Mouse (Mus musculus) liver, embryonic 12.5 days (tissue): ENCODE data around the gene Wdr18. TPM values are rescaled to one million over a fixed set of nuclear protein-coding genes. Genes with fewer than 3 reads are reported as not detected.

Source experiments
- ATAC-seq: fragments of 200-750 bp; cut with Nextera tagmentation; 2 replicates; pipeline ENCODE4 v1.8.0; 2017; ENCODE audit warnings: moderate number of reproducible peaks, mild to moderate bottlenecking, moderate library complexity
- H3K27ac ChIP-seq: fragments of 300-500 bp; sonication (generic); 2 replicates; pipeline ENCODE4 v1.5.1; 2016; ENCODE audit warnings: mild to moderate bottlenecking
- H3K27me3 ChIP-seq: fragments of 300-500 bp; sonication (generic); replicated peaks from 2 replicates; pipeline ENCODE4 v1.6.1; 2016; ENCODE audit warnings: mild to moderate bottlenecking, moderate library complexity
- H3K36me3 ChIP-seq: fragments of 300-500 bp; sonication (generic); 2 replicates; pipeline ENCODE4 v1.6.1; 2016; ENCODE audit warnings: mild to moderate bottlenecking, moderate library complexity
- H3K4me1 ChIP-seq: fragments of 300-500 bp; sonication (generic); 2 replicates; pipeline ENCODE4 v1.6.1; 2016
- H3K4me2 ChIP-seq: fragments of 300-500 bp; sonication (generic); 2 replicates; pipeline ENCODE4 v1.6.1; 2016; ENCODE audit warnings: mild to moderate bottlenecking, moderate library complexity
- H3K4me3 ChIP-seq: fragments of 300-500 bp; sonication (generic); 2 replicates; pipeline ENCODE4 v1.5.1; 2016; ENCODE audit warnings: mild to moderate bottlenecking, moderate library complexity
- H3K9ac ChIP-seq: fragments of 300-500 bp; sonication (generic); 2 replicates; pipeline ENCODE4 v1.6.1; 2016; ENCODE audit warnings: mild to moderate bottlenecking, moderate library complexity
- H3K9me3 ChIP-seq: fragments of 300-500 bp; sonication (generic); replicated peaks from 2 replicates; pipeline ENCODE4 v1.6.1; 2016; ENCODE audit warnings: mild to moderate bottlenecking, moderate library complexity
- WGBS: fragments of 180-500 bp; shearing (Covaris S2); methylation state at CpG from one replicate; pipeline ENCODE4 v1.1.7; 2016; ENCODE audit not compliant: insufficient replicate concordance; 5-methylcytosine and 5-hydroxymethylcytosine counted together
- polyA plus RNA-seq: library from polyadenylated mRNA; unstranded; fragments of >200 nt; fragmentation: Nextera tagmentation; extraction: Ambion mirVana; gene quantifications from 2 replicates; pipeline ENCODE4 v1.2.1, GENCODE M21; 2016

Gene Wdr18
- polyA plus RNA-seq, 1 experiment from 2014 or later, result 114 TPM

GRCm38 (mm10) chr10:79995636-79996035 is 35.7 kb downstream of the Wdr18 start:
- peak overlapping the region; percentile 87; the same call in 1 of the 2 replicates for H3K9ac ChIP-seq
- H3K27ac ChIP-seq, result peak overlapping the region; percentile 57; the same call in 1 of the 2 replicates
- peaks cover 70% of the 10 kb centered on the region for H3K36me3 ChIP-seq
- H3K27me3 ChIP-seq, result peaks cover 6% of the 10 kb centered on the region; the same call in 1 of the 2 replicates
- H3K4me2 ChIP-seq, result peak overlapping the region; percentile 92
- peaks cover 3% of the 10 kb centered on the region for H3K9me3 ChIP-seq
- WGBS, result 44% methylated on average over 1 of the region's 1 CpGs
- peaks cover 64% of the 10 kb centered on the region for H3K4me1 ChIP-seq
- no peak overlapping the region for H3K4me3 ChIP-seq
- no peak for ATAC-seq

DNA sequence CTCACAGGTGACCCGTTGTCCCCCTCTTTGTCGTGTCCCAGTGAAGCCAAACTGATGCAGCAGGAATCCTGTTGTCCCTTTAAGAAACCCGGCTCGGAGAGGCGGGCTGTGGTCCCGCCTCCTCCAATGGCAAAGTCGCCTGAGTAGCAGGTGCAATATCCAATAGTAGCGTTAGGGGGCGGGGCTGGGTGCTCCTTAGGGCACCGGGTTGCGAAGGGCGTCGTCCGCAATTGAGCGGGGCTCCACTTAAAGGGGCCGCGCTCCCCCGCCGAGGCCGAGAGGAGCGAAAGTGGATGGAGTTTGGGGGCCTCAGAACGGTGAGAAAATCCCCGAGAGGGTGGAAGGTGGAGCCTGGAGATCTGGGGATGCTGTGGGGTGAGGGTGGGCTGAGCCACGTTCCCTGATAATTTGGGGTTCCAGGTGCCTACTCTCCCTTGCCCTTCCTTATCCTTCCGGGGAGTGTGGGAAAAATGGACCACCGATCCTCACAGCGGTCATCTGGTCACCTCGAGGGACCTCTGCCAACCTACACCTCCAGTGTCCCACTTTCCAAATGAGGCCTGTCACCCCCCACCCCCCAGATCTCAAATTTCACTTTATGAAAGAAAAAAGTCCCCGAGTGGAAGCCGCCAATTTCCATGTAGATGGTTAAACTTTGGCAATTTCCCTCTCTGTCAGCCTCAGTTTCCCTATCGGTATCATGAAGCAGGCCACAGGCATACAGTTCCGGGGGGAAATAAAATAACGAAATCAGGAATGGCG is 36.5 kb downstream of the Wdr18 start, which contains the start of gene Abca7:
Gene Abca7, plus strand, starts transcription at position 223 of the 762 bp plus-strand sequence.
- 0% methylated on average over 34 of the region's 34 CpGs for WGBS
- Histone ChIP-seq H3K9ac (peak within 1 kb of the TSS; percentile 87), H3K4me2 (peak within 1 kb of the TSS; percentile 92), H3K4me3 (peak within 1 kb of the TSS; percentile 75), H3K9me3 (peaks cover 3% of the 10 kb centered on the region), H3K27me3 (no peaks in the 10 kb centered on the region), H3K27ac (peak within 1 kb of the TSS; percentile 93), H3K36me3 (peaks cover 70% of the 10 kb centered on the region), H3K4me1 (peaks cover 68% of the 10 kb centered on the region)
- ATAC-seq, result peak; percentile 85

DNA sequence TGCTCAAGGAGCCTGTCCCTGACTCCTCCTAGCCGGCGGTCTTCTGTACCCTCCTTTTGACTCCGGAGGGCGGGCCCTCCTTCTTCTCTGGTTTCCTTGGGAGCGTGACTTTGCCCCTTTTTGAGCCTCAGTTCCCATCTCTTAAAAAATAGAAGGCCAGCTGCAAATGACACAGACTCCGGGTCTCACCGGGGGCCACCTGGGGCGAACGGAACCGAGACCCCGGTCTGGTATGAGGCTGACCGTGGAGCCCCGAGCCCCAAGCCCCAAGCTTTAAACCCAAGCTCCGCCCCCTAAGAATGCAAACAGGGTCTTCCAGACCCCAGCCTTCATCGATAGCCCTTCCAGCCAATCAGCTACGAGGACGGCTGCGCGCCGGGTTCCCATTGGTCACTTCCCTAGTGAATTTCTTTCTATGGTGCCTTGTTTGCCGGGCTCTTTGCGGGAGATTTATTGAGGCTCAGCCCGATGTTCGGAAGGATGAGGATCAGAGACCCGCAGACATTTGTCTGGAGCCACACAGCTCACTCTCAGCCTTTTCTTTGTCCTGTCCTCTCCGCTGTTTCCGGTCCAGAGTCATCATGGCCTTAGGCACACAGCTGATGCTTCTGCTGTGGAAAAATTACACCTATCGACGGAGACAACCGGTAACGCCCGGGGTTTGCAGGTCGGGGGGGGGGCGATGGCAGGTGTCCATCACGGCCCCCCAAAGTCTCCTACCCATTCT is 37.2 kb downstream of the Wdr18 start:
- Histone ChIP-seq H3K4me3 (peak overlapping the region; percentile 75), H3K36me3 (peaks cover 70% of the 10 kb centered on the region), H3K27ac (peak overlapping the region; percentile 93), H3K4me2 (peak overlapping the region; percentile 92), H3K9me3 (no peaks in the 10 kb centered on the region), H3K4me1 (peaks cover 75% of the 10 kb centered on the region), H3K27me3 (peaks cover 4% of the 10 kb centered on the region), H3K9ac (peak overlapping the region; percentile 87)
- WGBS, result 2% methylated on average over 35 of the region's 35 CpGs
- peak; percentile 74 for ATAC-seq

GRCm38 (mm10) chr10:79997819-79998218 is 37.9 kb downstream of the Wdr18 start:
- Histone ChIP-seq H3K9ac (peak overlapping the region; percentile 87), H3K4me3 (peak overlapping the region; percentile 75), H3K36me3 (peaks cover 70% of the 10 kb centered on the region), H3K27me3 (peaks cover 6% of the 10 kb centered on the region), H3K27ac (peak overlapping the region; percentile 93), H3K9me3 (no peaks in the 10 kb centered on the region), H3K4me2 (peak overlapping the region; percentile 92), H3K4me1 (peaks cover 82% of the 10 kb centered on the region)
- 17% methylated on average over 15 of the region's 15 CpGs for WGBS
- peak; percentile 31 for ATAC-seq

GRCm38 (mm10) chr10:80001945-80002344 is 42.0 kb downstream of the Wdr18 start:
- ATAC-seq, result no peak
- Histone ChIP-seq H3K4me3 (no peak overlapping the region), H3K4me2 (peak overlapping the region; percentile 12; the same call in 1 of the 2 replicates), H3K27ac (no peak overlapping the region), H3K9ac (peak overlapping the region; percentile 39; the same call in 1 of the 2 replicates), H3K4me1 (peaks cover 75% of the 10 kb centered on the region), H3K36me3 (peaks cover 82% of the 10 kb centered on the region), H3K9me3 (no peaks in the 10 kb centered on the region), H3K27me3 (peaks cover 6% of the 10 kb centered on the region)
- 90% methylated on average over 9 of the region's 9 CpGs for WGBS

- H3K36me3 ChIP-seq, result peaks cover 90% of the 10 kb centered on the region
- H3K4me2 ChIP-seq, result peak overlapping the region; percentile 43
- no peak overlapping the region for H3K4me3 ChIP-seq
- peak overlapping the region; percentile 72 for H3K27ac ChIP-seq
- 51% methylated on average over 21 of the region's 21 CpGs for WGBS
- H3K4me1 ChIP-seq, result peaks cover 71% of the 10 kb centered on the region
- H3K9me3 ChIP-seq, result no peaks in the 10 kb centered on the region
- no peak for ATAC-seq
- H3K27me3 ChIP-seq, result peaks cover 6% of the 10 kb centered on the region
- peak overlapping the region; percentile 39 for H3K9ac ChIP-seq
Observed at GRCm38 (mm10) chr10:80002829-80003228, 42.9 kb downstream of the Wdr18 start.

DNA sequence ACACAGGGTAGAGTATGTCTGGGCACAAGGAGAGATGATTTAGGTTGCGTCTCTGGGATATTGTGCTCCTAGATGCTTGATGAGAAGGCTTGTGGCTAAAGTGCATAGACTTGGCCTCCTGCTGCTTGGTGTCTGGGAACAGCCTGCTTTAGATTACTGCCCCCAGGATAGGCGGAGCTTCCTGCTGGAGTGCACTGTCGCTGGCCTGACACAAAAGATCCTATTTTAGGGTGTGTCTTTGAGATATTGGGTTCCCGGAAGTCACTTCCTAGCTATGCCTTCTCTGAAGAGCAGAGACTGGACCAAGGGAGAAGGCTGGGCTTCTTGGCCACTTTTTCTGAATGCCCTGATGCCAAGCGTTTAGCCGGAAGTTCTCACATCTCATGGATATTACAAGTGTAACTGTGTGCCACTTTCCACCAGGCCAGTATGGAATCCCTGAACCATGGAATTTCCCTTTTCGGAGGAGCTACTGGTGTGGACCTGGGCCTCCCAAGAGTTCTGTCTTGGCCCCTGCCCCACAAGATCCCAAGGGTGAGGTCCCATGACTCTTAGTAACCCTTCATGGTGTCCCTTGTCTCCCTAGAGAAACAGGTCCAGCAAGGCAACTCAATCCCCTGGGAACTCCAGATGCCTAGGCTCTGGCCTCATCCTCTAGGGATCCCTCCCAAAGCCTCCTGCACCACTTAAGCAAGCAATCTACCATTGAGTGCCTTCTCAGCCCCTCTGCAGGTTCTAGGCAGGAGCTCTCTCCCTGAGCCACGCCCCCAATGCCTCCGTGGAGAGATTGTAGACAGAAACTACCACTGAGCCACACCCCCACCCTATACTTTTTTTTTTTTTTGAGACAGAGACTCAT is 43.7 kb downstream of the Wdr18 start:
- peaks cover 91% of the 10 kb centered on the region for H3K36me3 ChIP-seq
- H3K4me3 ChIP-seq, result no peak overlapping the region
- H3K9ac ChIP-seq, result peak overlapping the region; percentile 39
- ATAC-seq, result peak; percentile 57
- peaks cover 6% of the 10 kb centered on the region for H3K27me3 ChIP-seq
- H3K9me3 ChIP-seq, result no peaks in the 10 kb centered on the region
- 37% methylated on average over 9 of the region's 9 CpGs for WGBS
- H3K27ac ChIP-seq, result peak overlapping the region; percentile 72
- peak overlapping the region; percentile 43 for H3K4me2 ChIP-seq
- H3K4me1 ChIP-seq, result peaks cover 63% of the 10 kb centered on the region

DNA sequence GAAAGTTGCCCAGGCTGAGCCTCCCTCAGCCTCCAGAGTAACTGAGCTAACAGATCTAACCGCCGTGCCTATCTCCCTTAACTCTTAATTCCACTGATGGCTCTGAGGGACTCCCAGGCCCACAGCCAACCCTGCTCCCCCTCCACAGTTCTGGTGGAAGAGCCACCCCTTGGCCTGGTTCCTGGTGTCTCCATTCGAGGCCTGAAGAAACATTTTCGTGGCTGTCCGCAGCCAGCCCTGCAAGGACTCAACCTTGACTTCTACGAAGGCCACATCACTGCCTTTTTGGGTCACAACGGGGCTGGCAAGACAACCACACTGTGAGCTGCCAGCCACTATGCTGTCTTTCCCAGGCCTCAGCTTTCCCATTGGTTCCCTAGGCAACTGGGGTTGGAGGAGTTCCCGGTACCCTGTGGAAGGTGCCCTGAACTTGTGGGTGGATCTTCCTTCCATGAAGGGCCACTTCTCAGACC is 44.3 kb downstream of the Wdr18 start:
- H3K9ac ChIP-seq, result peak overlapping the region; percentile 22; the same call in 1 of the 2 replicates
- no peak overlapping the region for H3K4me3 ChIP-seq
- peak overlapping the region; percentile 72 for H3K27ac ChIP-seq
- H3K4me1 ChIP-seq, result peaks cover 56% of the 10 kb centered on the region
- whole genome bisulfite sequencing, result 69% methylated on average over 8 of the region's 8 CpGs
- peaks cover 6% of the 10 kb centered on the region for H3K27me3 ChIP-seq
- H3K4me2 ChIP-seq, result no peak overlapping the region; the same call in 1 of the 2 replicates
- no peaks in the 10 kb centered on the region for H3K9me3 ChIP-seq
- no peak; the same call in 1 of the 2 replicates for ATAC-seq
- peaks cover 91% of the 10 kb centered on the region for H3K36me3 ChIP-seq

- H3K27me3 ChIP-seq, result peaks cover 24% of the 10 kb centered on the region
- H3K4me2 ChIP-seq, result no peak overlapping the region
- peaks cover 94% of the 10 kb centered on the region for H3K36me3 ChIP-seq
- H3K9me3 ChIP-seq, result peaks cover 16% of the 10 kb centered on the region
- no peak overlapping the region for H3K27ac ChIP-seq
- peaks cover 29% of the 10 kb centered on the region for H3K4me1 ChIP-seq
- ATAC-seq, result no peak
- no peak overlapping the region for H3K4me3 ChIP-seq
- WGBS, result 90% methylated on average over 6 of the region's 6 CpGs
- no peak overlapping the region for H3K9ac ChIP-seq
Observed at GRCm38 (mm10) chr10:80011740-80012139, 51.8 kb downstream of the Wdr18 start.

- WGBS, result 64% methylated on average over 25 of the region's 25 CpGs
- peaks cover 75% of the 10 kb centered on the region for H3K36me3 ChIP-seq
- H3K9ac ChIP-seq, result no peak overlapping the region
- ATAC-seq, result no peak
- peaks cover 16% of the 10 kb centered on the region for H3K9me3 ChIP-seq
- no peak overlapping the region for H3K4me3 ChIP-seq
- no peak overlapping the region for H3K27ac ChIP-seq
- peaks cover 24% of the 10 kb centered on the region for H3K27me3 ChIP-seq
- H3K4me1 ChIP-seq, result peaks cover 45% of the 10 kb centered on the region
- H3K4me2 ChIP-seq, result no peak overlapping the region
Observed at GRCm38 (mm10) chr10:80013609-80014008, 53.7 kb downstream of the Wdr18 start.
